Mouse (Mus musculus): Measurements from ENCODE around the gene Nob1. TPM values are rescaled to one million over a fixed set of nuclear protein-coding genes. Genes with fewer than 3 reads are reported as not detected.
A peak's percentile ranks its signal among the peaks of the same experiment; 100 is the strongest.

Nob1 gene
- polyA plus RNA-seq, 1 experiment from 2014 or later, result 94.9 TPM

GRCm38 (mm10) chr8:107403038-107403781 lies 21.6 kb downstream of the Nob1 start, which contains the start of gene Nqo1:
Gene Nqo1 (minus strand): TSS chr8:107403206.
- Histone ChIP-seq H3K4me3 (ENCODE audit: low read depth, low read length) (peak within 1 kb of the TSS; percentile 30), H3K9me3 (ENCODE audit: control insufficient read depth, low read length) (no peaks in the 10 kb centered on the region), H3K36me3 (ENCODE audit: control insufficient read depth, insufficient read depth, low read length) (no peaks in the 10 kb centered on the region), H3K27me3 (ENCODE audit: control insufficient read depth, insufficient read depth, low read length) (no peaks in the 10 kb centered on the region), H3K4me1 (ENCODE audit: control insufficient read depth, insufficient read depth, low read length) (peaks cover 9% of the 10 kb centered on the region), H3K9ac (ENCODE audit: low read length) (peak within 1 kb of the TSS; percentile 45; the same call in 1 of the 2 replicates), H3K4me2 (ENCODE audit: low read depth, severe bottlenecking) (peak within 1 kb of the TSS; percentile 48), H3K27ac (replicated peaks; ENCODE audit: low read depth, low read length) (peak within 1 kb of the TSS; percentile 82)
- WGBS, result 14% methylated on average over 22 of the region's 22 CpGs
- peak; percentile 89 for DNase-seq (ENCODE audit: low spot score)
- peak; percentile 96 for ATAC-seq (ENCODE audit: insufficient number of reproducible peaks, low FRiP score, low TSS enrichment, low read depth)

- no peak overlapping the region for H3K9ac ChIP-seq (ENCODE audit: low read length)
- no peaks in the 10 kb centered on the region for H3K36me3 ChIP-seq (ENCODE audit: control insufficient read depth, insufficient read depth, low read length)
- H3K9me3 ChIP-seq (ENCODE audit: control insufficient read depth, low read length), result no peaks in the 10 kb centered on the region
- WGBS, result 75% methylated on average over 5 of the region's 5 CpGs
- H3K4me3 ChIP-seq (ENCODE audit: low read depth, low read length), result no peak overlapping the region
- peaks cover 19% of the 10 kb centered on the region for H3K4me1 ChIP-seq (ENCODE audit: control insufficient read depth, insufficient read depth, low read length)
- H3K4me2 ChIP-seq (ENCODE audit: low read depth, severe bottlenecking), result no peak overlapping the region
- no peaks in the 10 kb centered on the region for H3K27me3 ChIP-seq (ENCODE audit: control insufficient read depth, insufficient read depth, low read length)
- no peak for DNase-seq (ENCODE audit: low spot score)
- ATAC-seq (ENCODE audit: insufficient number of reproducible peaks, low FRiP score, low TSS enrichment, low read depth), result no peak
- no peak overlapping the region for H3K27ac ChIP-seq (replicated peaks; ENCODE audit: low read depth, low read length)
Measured at GRCm38 (mm10) chr8:107401866-107402265, 23.0 kb downstream of the Nob1 start.

GRCm38 (mm10) chr8:107399495-107399894 lies 25.4 kb downstream of the Nob1 start:
- Histone ChIP-seq H3K27ac (replicated peaks; ENCODE audit: low read depth, low read length) (no peak overlapping the region), H3K27me3 (ENCODE audit: control insufficient read depth, insufficient read depth, low read length) (no peaks in the 10 kb centered on the region), H3K4me1 (ENCODE audit: control insufficient read depth, insufficient read depth, low read length) (peaks cover 22% of the 10 kb centered on the region), H3K4me3 (ENCODE audit: low read depth, low read length) (no peak overlapping the region), H3K9me3 (ENCODE audit: control insufficient read depth, low read length) (no peaks in the 10 kb centered on the region), H3K4me2 (ENCODE audit: low read depth, severe bottlenecking) (no peak overlapping the region), H3K36me3 (ENCODE audit: control insufficient read depth, insufficient read depth, low read length) (no peaks in the 10 kb centered on the region), H3K9ac (ENCODE audit: low read length) (no peak overlapping the region)
- peak; percentile 34 for DNase-seq (ENCODE audit: low spot score)
- ATAC-seq (ENCODE audit: insufficient number of reproducible peaks, low FRiP score, low TSS enrichment, low read depth), result no peak
- WGBS, result 26% methylated on average over 9 of the region's 9 CpGs

- Histone ChIP-seq H3K36me3 (ENCODE audit: control insufficient read depth, insufficient read depth, low read length) (no peaks in the 10 kb centered on the region), H3K4me1 (ENCODE audit: control insufficient read depth, insufficient read depth, low read length) (peaks cover 18% of the 10 kb centered on the region), H3K4me2 (ENCODE audit: low read depth, severe bottlenecking) (no peak overlapping the region), H3K27me3 (ENCODE audit: control insufficient read depth, insufficient read depth, low read length) (no peaks in the 10 kb centered on the region), H3K27ac (replicated peaks; ENCODE audit: low read depth, low read length) (peak overlapping the region; percentile 5; the same call in 1 of the 2 replicates), H3K9me3 (ENCODE audit: control insufficient read depth, low read length) (no peaks in the 10 kb centered on the region), H3K4me3 (ENCODE audit: low read depth, low read length) (no peak overlapping the region), H3K9ac (ENCODE audit: low read length) (no peak overlapping the region)
- DNase-seq (ENCODE audit: low spot score) (peak; percentile 32), ATAC-seq (ENCODE audit: insufficient number of reproducible peaks, low FRiP score, low TSS enrichment, low read depth) (no peak)
- WGBS, result 36% methylated on average over 12 of the region's 12 CpGs
Measured at GRCm38 (mm10) chr8:107397665-107398064, 27.2 kb downstream of the Nob1 start.

- 0 out of 2 replicates have a peak overlapping the region, but pooled peaks have one; percentile 14 for H3K27ac ChIP-seq (replicated peaks; ENCODE audit: low read depth, low read length)
- WGBS, result 52% methylated on average over 10 of the region's 10 CpGs
Measured at GRCm38 (mm10) chr8:107396106-107396670, 28.7 kb downstream of the Nob1 start.

GRCm38 (mm10) chr8:107395397-107395796 lies 29.5 kb downstream of the Nob1 start:
- peaks cover 14% of the 10 kb centered on the region for H3K4me1 ChIP-seq (ENCODE audit: control insufficient read depth, insufficient read depth, low read length)
- no peak overlapping the region for H3K4me2 ChIP-seq (ENCODE audit: low read depth, severe bottlenecking)
- no peak overlapping the region for H3K4me3 ChIP-seq (ENCODE audit: low read depth, low read length)
- H3K9ac ChIP-seq (ENCODE audit: low read length), result no peak overlapping the region
- no peaks in the 10 kb centered on the region for H3K27me3 ChIP-seq (ENCODE audit: control insufficient read depth, insufficient read depth, low read length)
- H3K36me3 ChIP-seq (ENCODE audit: control insufficient read depth, insufficient read depth, low read length), result no peaks in the 10 kb centered on the region
- no peaks in the 10 kb centered on the region for H3K9me3 ChIP-seq (ENCODE audit: control insufficient read depth, low read length)
- H3K27ac ChIP-seq (replicated peaks; ENCODE audit: low read depth, low read length), result no peak overlapping the region
- ATAC-seq (ENCODE audit: insufficient number of reproducible peaks, low FRiP score, low TSS enrichment, low read depth) (no peak), DNase-seq (ENCODE audit: low spot score) (no peak)

More at GRCm38 (mm10) chr8:107396106-107396670, 28.7 kb downstream of the Nob1 start:
- DNase-seq (ENCODE audit: low spot score) (no peak), ATAC-seq (ENCODE audit: insufficient number of reproducible peaks, low FRiP score, low TSS enrichment, low read depth) (no peak)
- Histone ChIP-seq H3K27me3 (ENCODE audit: control insufficient read depth, insufficient read depth, low read length) (no peaks in the 10 kb centered on the region), H3K4me3 (ENCODE audit: low read depth, low read length) (no peak overlapping the region), H3K9me3 (ENCODE audit: control insufficient read depth, low read length) (no peaks in the 10 kb centered on the region), H3K36me3 (ENCODE audit: control insufficient read depth, insufficient read depth, low read length) (no peaks in the 10 kb centered on the region), H3K4me2 (ENCODE audit: low read depth, severe bottlenecking) (no peak overlapping the region), H3K9ac (ENCODE audit: low read length) (no peak overlapping the region), H3K4me1 (ENCODE audit: control insufficient read depth, insufficient read depth, low read length) (peaks cover 14% of the 10 kb centered on the region)

- Histone ChIP-seq H3K27ac (replicated peaks; ENCODE audit: low read depth, low read length) (no peak overlapping the region), H3K9me3 (ENCODE audit: control insufficient read depth, low read length) (no peaks in the 10 kb centered on the region), H3K4me3 (ENCODE audit: low read depth, low read length) (no peak overlapping the region), H3K9ac (ENCODE audit: low read length) (no peak overlapping the region), H3K4me2 (ENCODE audit: low read depth, severe bottlenecking) (no peak overlapping the region), H3K36me3 (ENCODE audit: control insufficient read depth, insufficient read depth, low read length) (no peaks in the 10 kb centered on the region), H3K4me1 (ENCODE audit: control insufficient read depth, insufficient read depth, low read length) (peaks cover 2% of the 10 kb centered on the region; the same call in 1 of the 2 replicates), H3K27me3 (ENCODE audit: control insufficient read depth, insufficient read depth, low read length) (no peaks in the 10 kb centered on the region)
- ATAC-seq (ENCODE audit: insufficient number of reproducible peaks, low FRiP score, low TSS enrichment, low read depth) (no peak), DNase-seq (ENCODE audit: low spot score) (no peak)
- WGBS, result 75% methylated on average over 4 of the region's 4 CpGs
Measured at GRCm38 (mm10) chr8:107391136-107391516, 33.7 kb downstream of the Nob1 start.

- Histone ChIP-seq H3K9ac (ENCODE audit: low read length) (no peak overlapping the region), H3K4me2 (ENCODE audit: low read depth, severe bottlenecking) (no peak overlapping the region), H3K4me3 (ENCODE audit: low read depth, low read length) (no peak overlapping the region), H3K27me3 (ENCODE audit: control insufficient read depth, insufficient read depth, low read length) (no peaks in the 10 kb centered on the region), H3K27ac (replicated peaks; ENCODE audit: low read depth, low read length) (no peak overlapping the region), H3K4me1 (ENCODE audit: control insufficient read depth, insufficient read depth, low read length) (no peaks in the 10 kb centered on the region; the same call in 1 of the 2 replicates), H3K9me3 (ENCODE audit: control insufficient read depth, low read length) (no peaks in the 10 kb centered on the region), H3K36me3 (ENCODE audit: control insufficient read depth, insufficient read depth, low read length) (no peaks in the 10 kb centered on the region)
- no peak for ATAC-seq (ENCODE audit: insufficient number of reproducible peaks, low FRiP score, low TSS enrichment, low read depth)
- DNase-seq (ENCODE audit: low spot score), result no peak
- whole genome bisulfite sequencing, result 91% methylated on average over 16 of the region's 16 CpGs
Measured at GRCm38 (mm10) chr8:107390476-107391135, 34.2 kb downstream of the Nob1 start.
